Mouse (Mus musculus) A20 (cell line): ENCODE measurements around the gene Susd5.

ENCODE experiments used
- DNase-seq: peaks from one replicate; pipeline ENCODE4 v3.0.0-alpha.2; 2011; ENCODE audit warnings: low read depth, low spot score

The Susd5 gene

DNA sequence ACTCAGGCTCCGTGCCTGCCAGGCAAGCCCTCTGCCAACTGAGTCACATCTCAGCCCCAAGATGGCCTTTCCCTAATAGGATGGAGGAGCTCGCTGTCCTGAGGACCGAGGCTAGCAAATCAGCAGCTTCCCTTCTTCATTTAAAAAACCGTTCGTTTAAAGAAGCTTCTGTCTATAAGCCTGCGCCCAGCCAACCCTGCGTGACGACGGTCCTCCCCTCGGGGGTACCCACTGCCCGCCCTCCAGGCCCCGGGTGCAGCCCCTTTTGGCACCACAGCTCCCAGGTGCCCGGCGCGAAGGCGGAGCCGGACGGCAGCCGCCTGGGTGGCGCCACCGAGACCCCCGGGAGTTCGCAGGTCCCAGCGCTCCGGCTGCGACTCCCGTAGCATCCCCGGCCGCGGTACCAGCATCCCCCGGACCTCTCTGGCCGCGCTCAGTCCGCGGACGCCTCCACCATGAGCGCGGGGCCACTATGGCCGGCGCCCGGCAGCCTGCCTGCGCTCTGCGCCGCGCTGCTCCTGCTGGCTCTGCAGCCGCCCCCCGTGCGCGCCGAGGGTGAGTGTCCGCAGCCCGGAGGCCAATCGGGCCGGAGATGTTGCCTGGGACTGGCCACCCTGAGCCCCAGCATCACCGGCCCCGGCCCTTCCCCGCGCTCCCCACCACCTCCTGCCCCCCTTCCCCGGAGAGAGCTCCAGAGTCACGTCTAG lies at the start of gene Susd5:
Susd5 (plus strand) TSS at position 51 of the 707 bp plus-strand sequence.
- DNase-seq = no peak

DNA sequence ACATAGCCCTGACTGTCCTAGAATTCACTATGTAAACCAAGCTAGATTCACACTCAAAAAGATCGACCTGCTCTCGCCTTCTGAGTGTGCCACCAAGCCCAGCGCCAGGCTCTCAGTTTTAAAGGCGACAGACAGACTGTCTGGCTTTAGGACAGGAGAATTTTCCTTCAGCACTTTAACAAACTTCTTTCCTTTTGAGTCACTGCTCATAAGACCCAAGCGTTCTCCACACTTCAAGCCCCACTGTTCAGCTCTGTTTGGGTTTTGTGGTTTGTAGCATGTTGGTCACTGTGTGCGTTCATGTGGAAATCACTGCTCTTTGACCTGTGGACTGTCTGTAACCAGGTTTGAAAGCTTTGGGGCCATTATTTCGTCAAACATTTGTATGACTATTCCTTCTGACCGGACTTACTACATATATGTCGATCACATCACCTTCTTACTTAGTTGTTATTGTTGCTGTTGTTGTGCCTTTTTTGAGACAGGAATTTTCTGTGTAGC lies 49.0 kb upstream of the Susd5 start:
- peak; percentile 33 for DNase-seq

- DNase-seq = no peak
Observed at GRCm38 (mm10) chr9:114009526-114009925, 47.4 kb upstream of the Susd5 start.

DNA sequence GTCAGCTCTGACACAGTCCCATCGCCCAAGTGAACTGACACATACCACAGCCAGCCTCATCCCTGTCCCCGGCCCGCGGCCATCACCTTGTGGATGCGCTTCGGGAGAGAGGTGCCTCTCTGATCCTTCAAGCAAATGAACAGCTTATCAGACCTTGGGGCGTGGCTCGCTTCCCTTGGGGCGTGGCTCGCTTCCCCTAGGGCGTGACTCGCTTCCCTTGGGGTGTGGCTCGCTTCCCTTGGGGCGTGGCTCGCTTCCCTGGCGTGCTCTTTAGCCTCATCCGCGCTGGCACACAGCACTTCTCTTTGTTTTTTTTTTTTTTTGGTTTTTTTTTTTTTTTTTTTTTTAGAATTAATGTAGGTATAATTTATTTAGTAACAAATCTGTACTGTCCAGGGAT lies 45.7 kb upstream of the Susd5 start:
- no peak for DNase-seq

GRCm38 (mm10) chr9:114014034-114014433 lies 42.9 kb upstream of the Susd5 start:
- no peak for DNase-seq

DNA sequence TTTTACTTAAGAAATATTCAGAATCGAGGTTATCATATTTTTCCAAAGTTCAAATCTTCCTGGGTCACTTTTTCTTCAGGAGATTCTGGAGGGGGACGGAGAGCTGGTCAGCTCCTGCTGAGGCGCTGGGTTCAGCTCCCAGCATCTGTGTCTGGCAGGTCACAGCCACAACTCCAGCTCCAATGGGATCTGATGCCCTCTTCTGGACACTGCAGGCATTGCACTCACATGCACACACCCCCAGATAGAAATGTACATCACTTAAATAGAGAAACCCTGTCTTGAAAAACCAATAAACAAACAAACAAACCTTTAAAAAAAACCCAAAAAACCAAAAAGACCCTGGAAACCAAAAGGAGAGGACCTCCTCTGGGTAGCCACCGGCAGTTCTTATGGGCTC lies 41.2 kb upstream of the Susd5 start:
- DNase-seq = peak; percentile 47

DNA sequence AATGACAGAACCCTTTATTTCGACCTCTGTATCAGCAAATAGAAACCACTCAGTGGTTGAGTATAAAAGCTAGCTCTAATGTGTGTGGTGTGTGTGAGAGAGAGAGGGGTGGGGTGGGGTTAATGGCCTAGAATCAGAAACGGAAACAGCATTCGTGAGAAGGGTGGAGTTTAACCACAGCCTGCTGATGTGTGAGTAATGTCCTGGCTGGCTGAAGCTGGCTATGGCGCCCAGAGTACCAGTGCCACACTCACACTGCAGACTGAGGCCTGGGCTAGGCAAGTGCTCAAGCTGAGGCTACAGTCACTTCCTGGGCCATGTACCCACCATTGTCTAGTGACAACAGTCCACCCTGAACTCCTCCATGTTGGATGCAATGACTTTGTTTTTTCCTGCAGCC lies 40.5 kb upstream of the Susd5 start:
- no peak for DNase-seq

- DNase-seq = no peak
Observed at GRCm38 (mm10) chr9:114019012-114019762, 37.8 kb upstream of the Susd5 start.

DNA sequence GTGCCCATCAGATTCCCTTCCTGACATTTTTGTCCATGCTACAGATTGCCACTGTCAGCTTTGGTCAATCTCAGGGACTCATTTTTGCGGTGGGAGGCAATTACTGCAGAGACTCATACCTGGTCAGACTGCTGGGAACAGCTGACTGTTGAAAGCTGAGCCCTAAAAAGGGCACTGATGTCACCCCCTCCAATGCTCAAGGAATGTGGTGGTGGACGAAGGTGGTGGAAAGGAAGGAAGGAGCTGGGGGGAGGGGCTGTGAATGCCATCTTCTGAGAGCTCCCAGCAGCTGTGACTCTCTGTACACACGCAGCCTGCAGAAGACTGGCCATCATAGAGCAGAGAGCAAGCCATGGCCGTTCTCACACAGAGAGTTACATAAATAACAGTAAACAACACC lies 34.8 kb upstream of the Susd5 start:
- no peak for DNase-seq

GRCm38 (mm10) chr9:114025182-114025581 lies 31.8 kb upstream of the Susd5 start:
- no peak for DNase-seq

- no peak for DNase-seq
Observed at GRCm38 (mm10) chr9:114025846-114026245, 31.1 kb upstream of the Susd5 start.

GRCm38 (mm10) chr9:114026261-114026934 lies 30.5 kb upstream of the Susd5 start:
- peak; percentile 91 for DNase-seq

DNA sequence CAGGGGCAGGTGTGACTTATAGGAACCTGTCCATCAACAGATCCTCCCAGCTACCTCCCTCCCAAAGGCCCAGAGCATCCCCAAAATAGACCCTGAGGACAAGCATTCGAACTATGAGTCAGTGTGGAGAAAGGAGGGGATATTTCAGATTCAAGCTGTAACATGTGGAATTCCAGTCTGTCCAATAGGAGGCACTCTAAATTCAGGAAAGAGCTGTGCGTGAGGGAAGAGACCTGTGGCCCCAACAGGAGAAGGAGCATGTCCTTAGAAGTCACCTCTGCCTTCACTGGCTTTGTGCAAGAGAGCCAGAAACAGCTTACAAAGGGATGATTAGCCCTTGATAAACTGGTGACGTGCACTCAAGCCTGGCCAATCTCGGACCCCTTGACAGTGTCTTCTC lies 16.0 kb upstream of the Susd5 start:
- no peak for DNase-seq

- no peak for DNase-seq
Observed at GRCm38 (mm10) chr9:114042490-114042889, 14.4 kb upstream of the Susd5 start.

GRCm38 (mm10) chr9:114044446-114044845 lies 12.5 kb upstream of the Susd5 start:
- peak; percentile 54 for DNase-seq

GRCm38 (mm10) chr9:114046028-114046427 lies 10.9 kb upstream of the Susd5 start, which contains the start of gene Fbxl2:
Gene Fbxl2 (minus strand): TSS chr9:114046191.
- DNase-seq = no peak

- DNase-seq = no peak
Observed at GRCm38 (mm10) chr9:114046676-114047075, 10.3 kb upstream of the Susd5 start.

DNA sequence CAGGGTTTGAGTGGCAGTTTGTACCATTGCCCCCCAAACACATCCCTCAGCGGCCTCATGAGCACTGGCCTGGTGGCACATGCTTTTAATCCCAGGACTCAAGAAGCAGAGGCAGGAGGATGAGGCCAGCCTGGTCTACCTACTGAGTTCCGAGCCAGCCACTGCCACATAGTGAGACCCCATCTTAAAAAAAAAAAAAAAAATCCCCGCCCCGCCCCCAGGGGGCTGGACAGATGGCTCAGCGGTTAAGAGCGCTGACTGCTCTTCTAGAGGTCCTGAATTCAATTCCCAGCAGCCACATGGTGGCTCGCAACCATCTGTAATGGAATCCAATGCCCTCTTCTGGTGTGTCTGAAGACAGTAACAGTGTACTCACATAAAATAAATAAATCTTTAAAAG lies 6.8 kb upstream of the Susd5 start:
- no peak for DNase-seq

GRCm38 (mm10) chr9:114050778-114051177 lies 6.2 kb upstream of the Susd5 start:
- DNase-seq = no peak

DNA sequence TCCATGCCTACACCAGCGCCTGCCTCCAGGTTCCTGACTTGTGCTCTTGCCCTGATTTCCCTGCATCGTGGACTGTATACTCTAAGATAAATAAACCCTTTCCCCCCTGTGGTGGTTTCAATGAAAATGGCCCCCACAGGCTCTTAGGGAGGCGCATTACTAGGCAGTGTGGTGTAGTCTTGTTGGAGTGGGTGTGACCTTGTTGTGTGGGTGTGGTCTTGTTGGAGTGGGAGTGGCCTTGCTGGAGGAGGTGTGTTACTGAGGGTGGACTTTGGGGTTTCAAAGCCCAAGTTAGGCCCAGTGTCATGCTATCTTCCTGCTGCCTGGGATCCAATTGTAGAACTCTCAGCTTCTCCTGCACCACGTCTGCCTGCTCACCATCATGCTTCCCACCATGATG lies 4.9 kb upstream of the Susd5 start:
- DNase-seq = peak; percentile 9

- DNase-seq = no peak
Observed at GRCm38 (mm10) chr9:114052866-114053265, 4.1 kb upstream of the Susd5 start.

GRCm38 (mm10) chr9:114068494-114069053 lies 11.6 kb downstream of the Susd5 start:
- no peak for DNase-seq
